Mouse (Mus musculus): ENCODE measurements around the gene Scn4a.

- TF ChIP-seq EP300 (optimal IDR thresholded peaks at IDR 0.05), result no peak
- TF ChIP-seq CTCF (IDR thresholded peaks at IDR 0.05; ENCODE audit: low read depth), result no peak
Observed at GRCm38 (mm10) chr11:106365366-106365765, 12.3 kb upstream of the Scn4a start, which contains the start of gene Prr29.
